8 mouse cellular contexts compared by ENCODE assay signal in genomic region chr17:86812029-86812428, GRCm38 (mm10). TPM values are rescaled to one million over a fixed set of nuclear protein-coding genes. Genes with fewer than 3 reads are reported as not detected.
DNase-seq lines count a peak whose midpoint lies in the region; ATAC-seq and TF ChIP-seq lines count a peak whose summit lies in the region.

No protein-coding gene starts in this region.

- TF ChIP-seq CTCF in gastrocnemius, adult 2 months (IDR thresholded peaks at IDR 0.05): peak; percentile 75
- TF ChIP-seq CTCF in lung, adult 2 months (IDR thresholded peaks at IDR 0.05; ENCODE audit: insufficient read depth, low read length): no peak

- no peak overlapping the region for H3K9ac ChIP-seq in midbrain, embryonic 12.5 days (replicated peaks)

- no peak for DNase-seq in gastrocnemius, adult 2 months
- DNase-seq in gastrocnemius, postnatal 4 days (ENCODE audit: low spot score in 2 of 2): no peak
- peak; percentile 49 for DNase-seq in lung, postnatal 10 days
- DNase-seq in lung, adult 2 months: no peak
- DNase-seq in embryo, embryonic 10.5 days (ENCODE audit: low spot score): peak; percentile 83
- no peak for DNase-seq in thymus, postnatal 36 days
- DNase-seq in urinary bladder, postnatal 25 days (ENCODE audit: low spot score): no peak

- peak overlapping the region; percentile 56 for H3K27ac ChIP-seq in gastrocnemius, adult 2 months
- no peak overlapping the region for H3K27ac ChIP-seq in midbrain, embryonic 12.5 days (replicated peaks)

- peak; percentile 30; the same call in 1 of the 2 replicates for ATAC-seq in midbrain, embryonic 12.5 days (ENCODE audit: low FRiP score, low read depth)

- 0 out of 2 replicates have a peak, but pooled peaks cover 7% of the 10 kb centered on the region for H3K27me3 ChIP-seq in midbrain, embryonic 12.5 days

- intact Hi-C loops in gastrocnemius, adult 2 months (cut with DNase I): loop anchor here (5.0 kb wide), 3 partner anchors 95 to 330 kb away; no protein-coding TSS in a partner anchor

- no peak overlapping the region for H3K4me3 ChIP-seq in gastrocnemius, adult 2 months
- H3K4me3 ChIP-seq in lung, adult 2 months (replicated peaks; ENCODE audit: extremely low read depth, low read depth, low read length): no peak overlapping the region
- H3K4me3 ChIP-seq in midbrain, embryonic 12.5 days: no peak overlapping the region

- H3K4me1 ChIP-seq in lung, adult 2 months (ENCODE audit: control insufficient read depth, insufficient read depth, low read length): peaks cover 37% of the 10 kb centered on the region
- no peaks in the 10 kb centered on the region for H3K4me1 ChIP-seq in midbrain, embryonic 12.5 days

- no peaks in the 10 kb centered on the region for H3K9me3 ChIP-seq in midbrain, embryonic 12.5 days

- TF ChIP-seq POLR2A in lung, adult 2 months (IDR thresholded peaks at IDR 0.05; ENCODE audit: borderline replicate concordance, extremely low read depth, low read depth, low read length): no peak

- H3K36me3 ChIP-seq in midbrain, embryonic 12.5 days: no peaks in the 10 kb centered on the region

- no peak overlapping the region for H3K4me2 ChIP-seq in midbrain, embryonic 12.5 days (replicated peaks)

- 4% methylated on average over 4 of the region's 4 CpGs for WGBS in lung, adult 2 months
- 3% methylated on average over 4 of the region's 4 CpGs for WGBS in midbrain, embryonic 12.5 days

RNA-seq across cellular contexts. Expression of gene Epas1, which starts 58.5 kb away (rescaled TPM):
- 100 to 1,000 TPM in 1 of 2 experiments, 10 to 100 TPM in 1; 96.6 to 127 TPM for total RNA-seq in gastrocnemius, adult 2 months (2021)
- 10 to 100 TPM; 51.0 to 57.3 TPM for total RNA-seq in gastrocnemius, postnatal 4 days (2021)
- 777 and 943 TPM in 2 replicates for polyA plus RNA-seq in lung, adult 2 months (2012; rRNA removed)
- polyA plus RNA-seq in midbrain, embryonic 12.5 days (2016; fragmentation: Nextera tagmentation; extraction: Ambion mirVana): 3.4 and 3.9 TPM in 2 replicates

Comparison
In these comparisons a context has a peak if more than half of its experiments do, and no peak if none do; other contexts are left out.
1. DNase-seq: peak in lung, postnatal 10 days (single experiment) and embryo, embryonic 10.5 days (single experiment); none in gastrocnemius, adult 2 months (single experiment), gastrocnemius, postnatal 4 days (0 of 2), lung, adult 2 months (single experiment), thymus, postnatal 36 days (0 of 2) and urinary bladder, postnatal 25 days (single experiment).